Mouse (Mus musculus) ovary, adult 10 weeks (tissue): ENCODE data around the gene Lmln. TPM values are rescaled to one million over a fixed set of nuclear protein-coding genes. Genes with fewer than 3 reads are reported as not detected.

ENCODE experiments used
- polyA plus RNA-seq: library from polyadenylated mRNA; stranded (reverse); fragments of 350-450 nt; fragmentation: Illumina TruSeq; extraction: RNeasy Lipid Tissue Mini Kit (QIAGEN cat#74804); gene quantifications from one replicate; pipeline ENCODE4 v1.2.3, GENCODE M21; 2014

Lmln gene
- polyA plus RNA-seq, result 4.1 TPM

GRCm38 (mm10) chr16:33062024-33062681 is at the start of gene Lmln:
TSS of gene Lmln (plus strand) at chr16:33062521.

GRCm38 (mm10) chr16:33056095-33056785 is 6.1 kb upstream of the Lmln start, which contains the start of the genes Iqcg and Rpl35a:
TSS of gene Iqcg (minus strand) at chr16:33056218.
TSS of gene Rpl35a (plus strand) at chr16:33056453.

Other genes starting within 250 kb of the Lmln start
- gene Fyttd1, start 185.0 kb upstream of the Lmln start, polyA plus RNA-seq, result 206 TPM
- gene Rubcn, start 184.8 kb upstream of the Lmln start, polyA plus RNA-seq, result 12.0 TPM
- gene Lrch3, start 148.4 kb upstream of the Lmln start, polyA plus RNA-seq, result 34.4 TPM
- gene Iqcg, start 6.3 kb upstream of the Lmln start, polyA plus RNA-seq, result 17.5 TPM
- gene Rpl35a, start 6.1 kb upstream of the Lmln start, polyA plus RNA-seq, result 1,357 TPM
- gene Osbpl11, start 122.5 kb downstream of the Lmln start, polyA plus RNA-seq, result 35.4 TPM
- gene Snx4, start 188.9 kb downstream of the Lmln start, polyA plus RNA-seq, result 120 TPM